In genomic region chr10:56587205-56587604, GRCm38 (mm10) we compare ENCODE assay signal across 25 mouse cellular contexts.
"Had no signal": no experiment of that assay in that cellular context is flagged by ENCODE, and none has a peak within 500 bp of the region (broad histone marks: within the 10 kb centered on the region; RNA-seq: fewer than 3 reads in every experiment).

No protein-coding gene starts in this region.

- H3K4me3 ChIP-seq: heart, adult 2 months; heart, embryonic 13.5 days; heart, embryonic 15.5 days; hindbrain, embryonic 15.5 days; kidney, embryonic 15.5 days; limb, embryonic 12.5 days; limb, embryonic 15.5 days; liver, embryonic 12.5 days had no signal

- H3K27me3 ChIP-seq: heart, embryonic 13.5 days; heart, embryonic 15.5 days; hindbrain, embryonic 15.5 days; kidney, embryonic 15.5 days; limb, embryonic 12.5 days; limb, embryonic 15.5 days; liver, embryonic 12.5 days had no signal

- H3K4me1 ChIP-seq: hindbrain, embryonic 15.5 days; kidney, embryonic 15.5 days; limb, embryonic 15.5 days; liver, embryonic 12.5 days had no signal

- DNase-seq: gastrocnemius, postnatal 14 days; gastrocnemius, postnatal 36 days; heart, adult 11 months; heart, adult 2 months; heart, postnatal 14 days; heart, postnatal 36 days; kidney, adult 11 months; kidney, adult 2 months; kidney, adult 9 months; kidney, postnatal 14 days; kidney, postnatal 36 days; layer of hippocampus, adult 9-11 months; layer of hippocampus, postnatal 36 days; left cerebral cortex, postnatal 4 days had no signal

- H3K4me2 ChIP-seq: heart, embryonic 11.5 days; heart, embryonic 13.5 days; heart, embryonic 15.5 days; hindbrain, embryonic 15.5 days; kidney, embryonic 15.5 days; limb, embryonic 12.5 days; limb, embryonic 15.5 days; liver, embryonic 12.5 days had no signal

- ATAC-seq: hindbrain, postnatal 0 days; intestine, embryonic 16.5 days; liver, embryonic 12.5 days had no signal

- H3K9ac ChIP-seq: heart, embryonic 13.5 days; heart, embryonic 15.5 days; hindbrain, embryonic 15.5 days; kidney, embryonic 15.5 days; limb, embryonic 12.5 days; limb, embryonic 15.5 days; liver, embryonic 12.5 days had no signal

- H3K9me3 ChIP-seq: heart, embryonic 13.5 days; heart, embryonic 15.5 days; hindbrain, embryonic 15.5 days; kidney, embryonic 15.5 days; limb, embryonic 12.5 days; limb, embryonic 15.5 days; liver, embryonic 12.5 days had no signal

- H3K36me3 ChIP-seq: heart, embryonic 13.5 days; heart, embryonic 15.5 days; hindbrain, embryonic 15.5 days; kidney, embryonic 15.5 days; limb, embryonic 12.5 days; limb, embryonic 15.5 days; liver, embryonic 12.5 days had no signal

- H3K27ac ChIP-seq: heart, adult 2 months; heart, embryonic 13.5 days; heart, embryonic 15.5 days; hindbrain, embryonic 15.5 days; hindbrain, postnatal 0 days; kidney, embryonic 15.5 days; kidney, postnatal 0 days; limb, embryonic 12.5 days; limb, embryonic 15.5 days; liver, embryonic 12.5 days had no signal
